Mouse (Mus musculus): ENCODE measurements around the gene Fastkd3.

The Fastkd3 gene

DNA sequence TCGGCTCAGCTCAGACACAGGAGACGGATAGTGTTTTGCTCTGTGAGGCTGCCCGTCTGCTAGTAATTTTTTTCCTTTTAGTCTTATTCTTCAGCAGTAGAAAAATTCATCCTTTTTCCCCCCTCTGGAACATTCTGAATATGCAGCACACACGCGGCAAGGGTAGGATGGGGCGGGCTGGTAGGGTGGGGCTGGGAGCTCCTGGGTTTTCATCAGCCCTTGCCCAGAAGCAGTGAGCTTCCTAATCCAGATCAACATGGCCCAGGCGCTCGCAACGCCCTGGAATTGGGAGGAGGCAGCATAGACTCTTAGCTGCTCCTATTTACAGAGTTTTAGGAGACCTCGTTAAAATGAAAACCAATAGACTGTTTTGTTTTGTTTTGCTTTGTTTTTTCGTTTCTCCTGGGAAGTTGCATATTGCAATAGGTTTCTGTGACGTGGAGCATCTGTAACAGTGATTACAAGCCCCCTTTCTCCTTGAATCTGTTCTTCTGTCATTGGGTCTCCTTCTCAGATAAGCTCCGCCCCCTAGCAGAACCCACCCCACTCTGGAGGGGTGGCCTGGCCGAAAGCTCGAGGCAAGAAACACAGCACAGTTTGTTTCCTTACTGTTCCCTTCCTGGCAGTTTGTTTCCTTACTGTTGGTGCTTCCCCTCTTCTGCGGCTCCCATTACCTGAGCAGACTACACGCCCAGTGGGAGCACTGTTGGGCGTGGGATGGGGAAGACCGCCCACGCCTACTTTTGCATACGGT, 25.8 kb downstream of the Fastkd3 start:
- no peak for DNase-seq (ENCODE audit: low spot score)

DNA sequence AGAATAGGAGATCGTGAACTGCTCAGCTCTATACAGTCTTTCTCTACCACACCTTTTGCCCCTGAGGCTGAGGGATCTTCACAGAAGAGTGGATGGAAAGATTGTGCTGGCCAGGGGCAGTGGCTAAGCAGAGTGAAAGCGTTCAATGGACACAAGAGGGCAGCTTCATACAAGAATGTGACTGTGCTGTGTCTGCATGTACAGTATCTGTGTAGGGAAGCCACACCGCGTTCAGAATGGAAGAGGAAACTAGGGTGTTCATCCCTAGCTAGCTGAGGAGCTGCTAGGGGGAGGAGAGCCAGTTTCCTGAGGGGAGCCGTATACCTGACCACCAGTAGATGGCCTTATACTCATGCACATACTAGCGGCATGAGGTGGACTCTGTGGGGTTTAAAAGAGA, 40.8 kb downstream of the Fastkd3 start:
- DNase-seq (ENCODE audit: low spot score) = no peak

DNA sequence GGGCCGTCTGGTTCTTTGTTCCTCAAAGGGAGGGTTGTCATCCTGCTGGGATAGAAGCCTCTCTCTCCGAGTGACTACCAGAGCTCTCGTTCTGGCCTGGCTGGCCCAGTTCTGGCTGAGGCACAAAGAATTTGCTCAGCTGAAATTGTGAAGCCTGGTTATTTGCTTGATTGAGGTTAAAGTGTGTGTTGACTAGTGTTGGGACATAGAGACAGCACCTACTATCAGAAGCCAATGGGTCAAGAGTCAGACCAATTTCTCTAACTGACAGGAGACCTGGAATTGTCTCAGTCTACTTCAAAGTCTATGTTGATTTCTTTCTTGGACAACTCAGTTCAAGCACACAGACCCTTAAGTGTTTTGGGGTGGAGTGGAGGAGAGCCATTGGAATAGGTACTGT, 45.0 kb downstream of the Fastkd3 start:
- no peak for DNase-seq (ENCODE audit: low spot score)
